Mouse (Mus musculus) lung, adult 2 months (tissue): ENCODE measurements around the gene Ttc9c.

ENCODE experiments used
- CTCF ChIP-seq: fragments of 200-500 bp; IDR thresholded peaks from 2 replicates; pipeline ENCODE4 v1.5.1; 2011; ENCODE audit warnings: mild to moderate bottlenecking, low read length, control low read depth; ENCODE audit not compliant: insufficient read depth
- POLR2A ChIP-seq: fragments of 200-500 bp; IDR thresholded peaks from 2 replicates; pipeline ENCODE4 v1.6.1; 2011; ENCODE audit warnings: low read depth, mild to moderate bottlenecking, control low read depth, low read length, borderline replicate concordance; ENCODE audit errors: extremely low read depth

- TF ChIP-seq POLR2A (no peak), CTCF (no peak)
Observed at GRCm38 (mm10) chr19:8815812-8816211, 3.3 kb downstream of the Ttc9c start.
